Mouse (Mus musculus): Measurements from ENCODE around the gene Megf6. TPM values are rescaled to one million over a fixed set of nuclear protein-coding genes. Genes with fewer than 3 reads are reported as not detected.

The Megf6 gene
- polyA plus RNA-seq, 1 experiment, result 19.0 TPM

GRCm38 (mm10) chr4:154249316-154249715, 78.8 kb downstream of the Megf6 start:
- Histone ChIP-seq H3K27me3 (ENCODE audit: control insufficient read depth, insufficient read depth, low read length) (no peaks in the 10 kb centered on the region; the same call in 1 of the 2 replicates), H3K27ac (ENCODE audit: control insufficient read depth, insufficient read depth, low read length) (no peak overlapping the region), H3K4me3 (ENCODE audit: control insufficient read depth, insufficient read depth, low read length) (no peak overlapping the region), H3K4me1 (replicated peaks; ENCODE audit: control insufficient read depth, insufficient read depth, low read length) (no peaks in the 10 kb centered on the region), H3K36me3 (ENCODE audit: control insufficient read depth, insufficient read depth, low read length) (no peaks in the 10 kb centered on the region)
- TF ChIP-seq POLR2A (IDR thresholded peaks at IDR 0.05; ENCODE audit: control insufficient read depth, extremely low read depth, insufficient read depth, low read length, poor library complexity) (no peak), CTCF (IDR thresholded peaks at IDR 0.05; ENCODE audit: borderline replicate concordance, control insufficient read depth, extremely low read depth, insufficient read depth, low read length, poor library complexity) (no peak)
- no peak for DNase-seq
- 94% methylated on average over 8 of the region's 8 CpGs for WGBS

- whole genome bisulfite sequencing, result 88% methylated on average over 20 of the region's 20 CpGs
- no peaks in the 10 kb centered on the region; the same call in 1 of the 2 replicates for H3K27me3 ChIP-seq (ENCODE audit: control insufficient read depth, insufficient read depth, low read length)
- no peak for TF ChIP-seq POLR2A (IDR thresholded peaks at IDR 0.05; ENCODE audit: control insufficient read depth, extremely low read depth, insufficient read depth, low read length, poor library complexity)
- H3K27ac ChIP-seq (ENCODE audit: control insufficient read depth, insufficient read depth, low read length), result no peak overlapping the region
- no peaks in the 10 kb centered on the region for H3K36me3 ChIP-seq (ENCODE audit: control insufficient read depth, insufficient read depth, low read length)
- H3K4me1 ChIP-seq (replicated peaks; ENCODE audit: control insufficient read depth, insufficient read depth, low read length), result no peaks in the 10 kb centered on the region
- no peak for DNase-seq
- no peak overlapping the region for H3K4me3 ChIP-seq (ENCODE audit: control insufficient read depth, insufficient read depth, low read length)
Observed at GRCm38 (mm10) chr4:154252537-154253255, 82.2 kb downstream of the Megf6 start.

- 88% methylated on average over 5 of the region's 5 CpGs for WGBS
- H3K36me3 ChIP-seq (ENCODE audit: control insufficient read depth, insufficient read depth, low read length), result no peaks in the 10 kb centered on the region
- no peak overlapping the region for H3K27ac ChIP-seq (ENCODE audit: control insufficient read depth, insufficient read depth, low read length)
- TF ChIP-seq CTCF (IDR thresholded peaks at IDR 0.05; ENCODE audit: borderline replicate concordance, control insufficient read depth, extremely low read depth, insufficient read depth, low read length, poor library complexity), result no peak
- TF ChIP-seq POLR2A (IDR thresholded peaks at IDR 0.05; ENCODE audit: control insufficient read depth, extremely low read depth, insufficient read depth, low read length, poor library complexity), result no peak
- H3K27me3 ChIP-seq (ENCODE audit: control insufficient read depth, insufficient read depth, low read length), result no peaks in the 10 kb centered on the region
- DNase-seq, result no peak
- no peaks in the 10 kb centered on the region for H3K4me1 ChIP-seq (replicated peaks; ENCODE audit: control insufficient read depth, insufficient read depth, low read length)
- H3K4me3 ChIP-seq (ENCODE audit: control insufficient read depth, insufficient read depth, low read length), result no peak overlapping the region
Observed at GRCm38 (mm10) chr4:154260755-154261154, 90.2 kb downstream of the Megf6 start.

GRCm38 (mm10) chr4:154262071-154262470, 91.5 kb downstream of the Megf6 start:
- no peak for TF ChIP-seq POLR2A (IDR thresholded peaks at IDR 0.05; ENCODE audit: control insufficient read depth, extremely low read depth, insufficient read depth, low read length, poor library complexity)
- TF ChIP-seq CTCF (IDR thresholded peaks at IDR 0.05; ENCODE audit: borderline replicate concordance, control insufficient read depth, extremely low read depth, insufficient read depth, low read length, poor library complexity), result no peak
- Histone ChIP-seq H3K4me1 (replicated peaks; ENCODE audit: control insufficient read depth, insufficient read depth, low read length) (no peaks in the 10 kb centered on the region), H3K27ac (ENCODE audit: control insufficient read depth, insufficient read depth, low read length) (no peak overlapping the region), H3K27me3 (ENCODE audit: control insufficient read depth, insufficient read depth, low read length) (no peaks in the 10 kb centered on the region), H3K4me3 (ENCODE audit: control insufficient read depth, insufficient read depth, low read length) (no peak overlapping the region), H3K36me3 (ENCODE audit: control insufficient read depth, insufficient read depth, low read length) (no peaks in the 10 kb centered on the region)
- 72% methylated on average over 4 of the region's 4 CpGs for WGBS
- no peak for DNase-seq

GRCm38 (mm10) chr4:154267511-154267910, 97.0 kb downstream of the Megf6 start:
- no peak overlapping the region for H3K4me3 ChIP-seq (ENCODE audit: control insufficient read depth, insufficient read depth, low read length)
- no peak overlapping the region for H3K27ac ChIP-seq (ENCODE audit: control insufficient read depth, insufficient read depth, low read length)
- H3K27me3 ChIP-seq (ENCODE audit: control insufficient read depth, insufficient read depth, low read length), result no peaks in the 10 kb centered on the region
- no peaks in the 10 kb centered on the region for H3K36me3 ChIP-seq (ENCODE audit: control insufficient read depth, insufficient read depth, low read length)
- H3K4me1 ChIP-seq (replicated peaks; ENCODE audit: control insufficient read depth, insufficient read depth, low read length), result no peaks in the 10 kb centered on the region
- TF ChIP-seq POLR2A (IDR thresholded peaks at IDR 0.05; ENCODE audit: control insufficient read depth, extremely low read depth, insufficient read depth, low read length, poor library complexity) (no peak), CTCF (IDR thresholded peaks at IDR 0.05; ENCODE audit: borderline replicate concordance, control insufficient read depth, extremely low read depth, insufficient read depth, low read length, poor library complexity) (no peak)
- 84% methylated on average over 6 of the region's 6 CpGs for WGBS
- no peak for DNase-seq

GRCm38 (mm10) chr4:154269520-154269919, 99.0 kb downstream of the Megf6 start:
- Histone ChIP-seq H3K27me3 (ENCODE audit: control insufficient read depth, insufficient read depth, low read length) (no peaks in the 10 kb centered on the region), H3K4me3 (ENCODE audit: control insufficient read depth, insufficient read depth, low read length) (no peak overlapping the region), H3K27ac (ENCODE audit: control insufficient read depth, insufficient read depth, low read length) (no peak overlapping the region), H3K4me1 (replicated peaks; ENCODE audit: control insufficient read depth, insufficient read depth, low read length) (no peaks in the 10 kb centered on the region), H3K36me3 (ENCODE audit: control insufficient read depth, insufficient read depth, low read length) (no peaks in the 10 kb centered on the region)
- WGBS, result 81% methylated on average over 10 of the region's 10 CpGs
- no peak for DNase-seq
- TF ChIP-seq POLR2A (IDR thresholded peaks at IDR 0.05; ENCODE audit: control insufficient read depth, extremely low read depth, insufficient read depth, low read length, poor library complexity) (no peak), CTCF (IDR thresholded peaks at IDR 0.05; ENCODE audit: borderline replicate concordance, control insufficient read depth, extremely low read depth, insufficient read depth, low read length, poor library complexity) (no peak)

GRCm38 (mm10) chr4:154273000-154273399, 102.5 kb downstream of the Megf6 start:
- Histone ChIP-seq H3K4me3 (ENCODE audit: control insufficient read depth, insufficient read depth, low read length) (no peak overlapping the region), H3K4me1 (replicated peaks; ENCODE audit: control insufficient read depth, insufficient read depth, low read length) (no peaks in the 10 kb centered on the region), H3K27ac (ENCODE audit: control insufficient read depth, insufficient read depth, low read length) (no peak overlapping the region), H3K36me3 (ENCODE audit: control insufficient read depth, insufficient read depth, low read length) (no peaks in the 10 kb centered on the region), H3K27me3 (ENCODE audit: control insufficient read depth, insufficient read depth, low read length) (no peaks in the 10 kb centered on the region)
- TF ChIP-seq CTCF (IDR thresholded peaks at IDR 0.05; ENCODE audit: borderline replicate concordance, control insufficient read depth, extremely low read depth, insufficient read depth, low read length, poor library complexity) (peak; percentile 11; the same call in 1 of the 2 replicates), POLR2A (IDR thresholded peaks at IDR 0.05; ENCODE audit: control insufficient read depth, extremely low read depth, insufficient read depth, low read length, poor library complexity) (no peak)
- peak; percentile 37 for DNase-seq
- WGBS, result 74% methylated on average over 3 of the region's 3 CpGs
